Mouse (Mus musculus) C2C12 (cell line): ENCODE measurements around the gene Bicral. TPM values are rescaled to one million over a fixed set of nuclear protein-coding genes. Genes with fewer than 3 reads are reported as not detected.

Source experiments
- H3K27me3 ChIP-seq: one replicate; pipeline ENCODE4 v1.6.1; 2011; ENCODE audit not compliant: control insufficient read depth, insufficient read depth, insufficient read length
- H3K36me3 ChIP-seq: one replicate; pipeline ENCODE4 v1.6.1; 2011; ENCODE audit not compliant: control insufficient read depth, insufficient read depth
- H3K4me3 ChIP-seq: one replicate; pipeline ENCODE4 v1.5.1; 2011; ENCODE audit warnings: mild to moderate bottlenecking, control low read depth; ENCODE audit not compliant: poor library complexity, insufficient read depth, severe bottlenecking
- H3K79me2 ChIP-seq: one replicate; pipeline ENCODE4 v1.6.1; 2011; ENCODE audit not compliant: control insufficient read depth, insufficient read depth
- H3K79me3 ChIP-seq: one replicate; pipeline ENCODE4 v1.6.1; 2011; ENCODE audit warnings: low read depth, control low read depth
- H3ac ChIP-seq: one replicate; pipeline ENCODE3; 2011; ENCODE audit warnings: low read depth; ENCODE audit not compliant: control insufficient read depth, insufficient read length
- CEBPB ChIP-seq: IDR thresholded peaks from one replicate; pipeline ENCODE4 v1.6.1; 2011; ENCODE audit warnings: low read depth, mild to moderate bottlenecking, control low read depth, moderate library complexity
- CTCF ChIP-seq: IDR thresholded peaks from one replicate; pipeline ENCODE4 v1.5.1; 2011; ENCODE audit not compliant: control insufficient read depth, insufficient read depth, insufficient read length
- FOSL1 ChIP-seq: IDR thresholded peaks from one replicate; pipeline ENCODE4 v1.8.0; 2011; ENCODE audit warnings: mild to moderate bottlenecking, low read length; ENCODE audit not compliant: poor library complexity, insufficient read depth, severe bottlenecking
- MAX ChIP-seq: IDR thresholded peaks from one replicate; pipeline ENCODE4 v1.6.1; 2011; ENCODE audit warnings: mild to moderate bottlenecking, control low read depth
- MYOD1 ChIP-seq: IDR thresholded peaks from one replicate; pipeline ENCODE4 v1.6.1; 2011; ENCODE audit warnings: low read depth; ENCODE audit not compliant: control insufficient read depth, insufficient read length
- MYOG ChIP-seq: IDR thresholded peaks from one replicate; pipeline ENCODE4 v1.6.1; 2011; ENCODE audit not compliant: control insufficient read depth, insufficient read length; ENCODE audit errors: extremely low read depth
- USF1 ChIP-seq: IDR thresholded peaks from one replicate; pipeline ENCODE4 v1.6.1; 2011; ENCODE audit warnings: low read depth, mild to moderate bottlenecking, control low read depth, moderate library complexity
- polyA plus RNA-seq: library from polyadenylated mRNA; unstranded; fragments of >200 nt; fragmentation: generic; extraction: Trizol; gene quantifications from one replicate; pipeline ENCODE4 v1.2.1, GENCODE M21; 2012; ENCODE audit warnings: missing spikeins

The Bicral gene
- polyA plus RNA-seq, 1 experiment: 3.9 TPM

- Histone ChIP-seq H3K36me3 (no peaks in the 10 kb centered on the region), H3K79me3 (no peaks in the 10 kb centered on the region), H3ac (no peak within 1 kb of the TSS), H3K4me3 (no peak within 1 kb of the TSS), H3K79me2 (no peaks in the 10 kb centered on the region), H3K27me3 (peaks cover 4% of the 10 kb centered on the region)
- TF ChIP-seq USF1 (no peak), MYOD1 (no peak), MAX (no peak), CEBPB (no peak), CTCF (no peak), MYOG (no peak)
Measured at GRCm38 (mm10) chr17:46763544-46763943, 94.7 kb downstream of the Bicral start, which contains the start of gene Ptcra. Gene Ptcra (minus strand): TSS chr17:46763712.

GRCm38 (mm10) chr17:46758753-46759152 is 99.5 kb downstream of the Bicral start:
- Histone ChIP-seq H3K36me3 (no peaks in the 10 kb centered on the region), H3K4me3 (no peak overlapping the region), H3K79me2 (no peaks in the 10 kb centered on the region), H3K27me3 (peaks cover 3% of the 10 kb centered on the region), H3K79me3 (no peaks in the 10 kb centered on the region), H3ac (no peak overlapping the region)
- TF ChIP-seq MYOG: no peak
- no peak for TF ChIP-seq FOSL1
- no peak for TF ChIP-seq MYOD1
- TF ChIP-seq MAX: no peak
- TF ChIP-seq CTCF: no peak
- TF ChIP-seq USF1: no peak
- no peak for TF ChIP-seq CEBPB

- Histone ChIP-seq H3K36me3 (no peaks in the 10 kb centered on the region), H3K4me3 (peak within 1 kb of the TSS; percentile 53), H3K27me3 (peaks cover 1% of the 10 kb centered on the region), H3K79me2 (peaks cover 44% of the 10 kb centered on the region), H3K79me3 (peaks cover 28% of the 10 kb centered on the region), H3ac (peak within 1 kb of the TSS; percentile 55)
- TF ChIP-seq FOSL1 (no peak), MAX (peak; percentile 93), USF1 (peak; percentile 82), MYOG (no peak), CEBPB (peak; percentile 73), CTCF (no peak), MYOD1 (no peak)
Measured at GRCm38 (mm10) chr17:46751794-46752556, 106.3 kb downstream of the Bicral start, which contains the start of gene Cnpy3. Gene Cnpy3 (minus strand): TSS chr17:46752214.

GRCm38 (mm10) chr17:46751056-46751793 is 107.1 kb downstream of the Bicral start:
- TF ChIP-seq USF1 (no peak), MAX (no peak), MYOD1 (no peak), FOSL1 (no peak)
- H3K79me2 ChIP-seq: peaks cover 44% of the 10 kb centered on the region
- H3K27me3 ChIP-seq: no peaks in the 10 kb centered on the region
- peak overlapping the region; percentile 55 for H3ac ChIP-seq
- peak overlapping the region; percentile 53 for H3K4me3 ChIP-seq
- H3K79me3 ChIP-seq: peaks cover 28% of the 10 kb centered on the region
- H3K36me3 ChIP-seq: peaks cover 4% of the 10 kb centered on the region

GRCm38 (mm10) chr17:46750580-46750979 is 107.7 kb downstream of the Bicral start:
- no peak for TF ChIP-seq MYOD1
- no peak for TF ChIP-seq FOSL1
- TF ChIP-seq CEBPB: no peak
- no peak for TF ChIP-seq CTCF
- TF ChIP-seq MYOG: no peak
- TF ChIP-seq MAX: no peak
- no peak for TF ChIP-seq USF1
- Histone ChIP-seq H3K79me3 (peaks cover 28% of the 10 kb centered on the region), H3ac (no peak overlapping the region), H3K4me3 (peak overlapping the region; percentile 53), H3K79me2 (peaks cover 44% of the 10 kb centered on the region), H3K36me3 (peaks cover 7% of the 10 kb centered on the region), H3K27me3 (no peaks in the 10 kb centered on the region)
